ENCODE assay signal across 18 mouse cellular contexts in genomic region chr17:9357572-9358159, GRCm38 (mm10).
DNase-seq lines count a peak whose midpoint lies in the region; ATAC-seq lines count a peak whose summit lies in the region.
"Had no signal": no experiment of that assay in that cellular context is flagged by ENCODE, and none has a peak within 500 bp of the region (broad histone marks: within the 10 kb centered on the region; RNA-seq: fewer than 3 reads in every experiment).

No protein-coding gene starts in this region.

- peaks cover 14% of the 10 kb centered on the region for H3K4me1 ChIP-seq in hindbrain, embryonic 10.5 days (replicated peaks)
- H3K4me1 ChIP-seq in hindbrain, embryonic 13.5 days (replicated peaks) = peaks cover 11% of the 10 kb centered on the region; the same call in 1 of the 2 replicates
- H3K4me1 ChIP-seq in midbrain, embryonic 12.5 days = peaks cover 7% of the 10 kb centered on the region
- peaks cover 6% of the 10 kb centered on the region for H3K4me1 ChIP-seq in midbrain, embryonic 16.5 days (ENCODE audit: control insufficient read depth, insufficient read depth, low read length)
- peaks cover 9% of the 10 kb centered on the region for H3K4me1 ChIP-seq in midbrain, embryonic 13.5 days (replicated peaks)
- H3K4me1 ChIP-seq in midbrain, embryonic 15.5 days = 0 out of 2 replicates have a peak, but pooled peaks cover 3% of the 10 kb centered on the region
- H3K4me1 ChIP-seq: embryonic facial prominence, embryonic 13.5 days; heart, embryonic 12.5 days had no signal

- H3K9me3 ChIP-seq in hindbrain, embryonic 10.5 days = no peaks in the 10 kb centered on the region
- no peaks in the 10 kb centered on the region for H3K9me3 ChIP-seq in hindbrain, embryonic 13.5 days
- H3K9me3 ChIP-seq in midbrain, embryonic 12.5 days = no peaks in the 10 kb centered on the region
- no peaks in the 10 kb centered on the region for H3K9me3 ChIP-seq in midbrain, embryonic 16.5 days (replicated peaks; ENCODE audit: control insufficient read depth, low read length, poor library complexity, severe bottlenecking)
- H3K9me3 ChIP-seq in midbrain, embryonic 13.5 days = no peaks in the 10 kb centered on the region
- H3K9me3 ChIP-seq in midbrain, embryonic 15.5 days = no peaks in the 10 kb centered on the region
- H3K9me3 ChIP-seq: embryonic facial prominence, embryonic 13.5 days; forebrain, embryonic 13.5 days; heart, embryonic 12.5 days; hindbrain, embryonic 15.5 days had no signal

- WGBS in hindbrain, embryonic 10.5 days = 63% methylated on average over 5 of the region's 5 CpGs
- WGBS in hindbrain, embryonic 13.5 days = 55% methylated on average over 5 of the region's 5 CpGs
- 51% methylated on average over 5 of the region's 5 CpGs for WGBS in midbrain, embryonic 12.5 days
- WGBS in midbrain, embryonic 16.5 days = 39% methylated on average over 5 of the region's 5 CpGs
- 48% methylated on average over 5 of the region's 5 CpGs for WGBS in midbrain, embryonic 13.5 days
- WGBS in midbrain, embryonic 15.5 days = 49% methylated on average over 5 of the region's 5 CpGs

- no peaks in the 10 kb centered on the region for H3K36me3 ChIP-seq in hindbrain, embryonic 10.5 days
- H3K36me3 ChIP-seq in hindbrain, embryonic 13.5 days = no peaks in the 10 kb centered on the region
- no peaks in the 10 kb centered on the region for H3K36me3 ChIP-seq in midbrain, embryonic 12.5 days
- H3K36me3 ChIP-seq in midbrain, embryonic 16.5 days (ENCODE audit: control insufficient read depth, insufficient read depth, low read length) = no peaks in the 10 kb centered on the region
- H3K36me3 ChIP-seq in midbrain, embryonic 13.5 days = no peaks in the 10 kb centered on the region
- H3K36me3 ChIP-seq in midbrain, embryonic 15.5 days (replicated peaks) = no peaks in the 10 kb centered on the region
- H3K36me3 ChIP-seq: embryonic facial prominence, embryonic 13.5 days; heart, embryonic 12.5 days; hindbrain, embryonic 15.5 days had no signal

- H3K9ac ChIP-seq in hindbrain, embryonic 13.5 days = no peak overlapping the region
- no peak overlapping the region for H3K9ac ChIP-seq in midbrain, embryonic 12.5 days (replicated peaks)
- no peak overlapping the region for H3K9ac ChIP-seq in midbrain, embryonic 16.5 days (ENCODE audit: low read depth, low read length)
- H3K9ac ChIP-seq in midbrain, embryonic 13.5 days (replicated peaks) = no peak overlapping the region
- no peak overlapping the region for H3K9ac ChIP-seq in midbrain, embryonic 15.5 days
- H3K9ac ChIP-seq: embryonic facial prominence, embryonic 13.5 days; forebrain, embryonic 13.5 days; heart, embryonic 12.5 days; hindbrain, embryonic 15.5 days had no signal

- DNase-seq in hindbrain, embryonic 10.5 days (ENCODE audit: low spot score) = no peak
- no peak for DNase-seq in cerebellum, adult 11-12 months
- DNase-seq: adrenal gland, adult 2 months; adrenal gland, postnatal 25 days; cerebellum, adult 8-10 months; cerebellum, postnatal 14 days; gastrocnemius, postnatal 14 days; heart, adult 2 months; kidney, adult 11 months had no signal

- no peak for ATAC-seq in hindbrain, embryonic 13.5 days (ENCODE audit: low FRiP score)
- ATAC-seq in midbrain, embryonic 12.5 days (ENCODE audit: low FRiP score, low read depth) = peak; percentile 89
- no peak for ATAC-seq in midbrain, embryonic 16.5 days
- ATAC-seq in midbrain, embryonic 13.5 days = peak; percentile 78; the same call in 1 of the 2 replicates
- 0 out of 2 replicates have a peak, but pooled peaks have one; percentile 27 for ATAC-seq in midbrain, embryonic 15.5 days (replicated peaks)
- ATAC-seq: forebrain, embryonic 13.5 days had no signal

- no peak overlapping the region for H3K4me3 ChIP-seq in hindbrain, embryonic 10.5 days
- no peak overlapping the region for H3K4me3 ChIP-seq in hindbrain, embryonic 13.5 days
- no peak overlapping the region for H3K4me3 ChIP-seq in midbrain, embryonic 12.5 days
- no peak overlapping the region for H3K4me3 ChIP-seq in midbrain, embryonic 16.5 days (ENCODE audit: low read depth, low read length)
- no peak overlapping the region for H3K4me3 ChIP-seq in midbrain, embryonic 13.5 days (replicated peaks)
- H3K4me3 ChIP-seq in midbrain, embryonic 15.5 days = no peak overlapping the region
- H3K4me3 ChIP-seq: embryonic facial prominence, embryonic 13.5 days; forebrain, embryonic 13.5 days; heart, adult 2 months; heart, embryonic 12.5 days; hindbrain, embryonic 15.5 days had no signal

- H3K27ac ChIP-seq in hindbrain, embryonic 10.5 days = 0 out of 2 replicates have a peak overlapping the region, but pooled peaks have one; percentile 35
- no peak overlapping the region for H3K27ac ChIP-seq in hindbrain, embryonic 13.5 days
- H3K27ac ChIP-seq in midbrain, embryonic 12.5 days (replicated peaks) = no peak overlapping the region
- H3K27ac ChIP-seq in midbrain, embryonic 16.5 days (ENCODE audit: low read length) = no peak overlapping the region
- no peak overlapping the region for H3K27ac ChIP-seq in midbrain, embryonic 13.5 days
- H3K27ac ChIP-seq in midbrain, embryonic 15.5 days = no peak overlapping the region
- H3K27ac ChIP-seq: embryonic facial prominence, embryonic 13.5 days; forebrain, embryonic 13.5 days; heart, adult 2 months; hindbrain, embryonic 15.5 days had no signal

- no peaks in the 10 kb centered on the region for H3K27me3 ChIP-seq in hindbrain, embryonic 10.5 days (ENCODE audit: insufficient read depth, poor library complexity, severe bottlenecking)
- H3K27me3 ChIP-seq in hindbrain, embryonic 13.5 days = no peaks in the 10 kb centered on the region
- no peaks in the 10 kb centered on the region for H3K27me3 ChIP-seq in midbrain, embryonic 12.5 days
- H3K27me3 ChIP-seq in midbrain, embryonic 16.5 days (ENCODE audit: control insufficient read depth, insufficient read depth, low read depth, low read length) = no peaks in the 10 kb centered on the region
- no peaks in the 10 kb centered on the region for H3K27me3 ChIP-seq in midbrain, embryonic 13.5 days
- no peaks in the 10 kb centered on the region for H3K27me3 ChIP-seq in midbrain, embryonic 15.5 days (replicated peaks)
- H3K27me3 ChIP-seq: embryonic facial prominence, embryonic 13.5 days; forebrain, embryonic 13.5 days; heart, embryonic 12.5 days; hindbrain, embryonic 15.5 days had no signal

- H3K4me2 ChIP-seq in hindbrain, embryonic 13.5 days = no peak overlapping the region
- H3K4me2 ChIP-seq in midbrain, embryonic 12.5 days (replicated peaks) = no peak overlapping the region
- H3K4me2 ChIP-seq in midbrain, embryonic 16.5 days (ENCODE audit: low read length) = no peak overlapping the region
- H3K4me2 ChIP-seq in midbrain, embryonic 13.5 days (replicated peaks) = no peak overlapping the region
- H3K4me2 ChIP-seq in midbrain, embryonic 15.5 days = no peak overlapping the region
- H3K4me2 ChIP-seq: embryonic facial prominence, embryonic 13.5 days; forebrain, embryonic 13.5 days; heart, embryonic 12.5 days; hindbrain, embryonic 15.5 days had no signal

Comparison
In these comparisons a context has a peak if more than half of its experiments do, and no peak if none do; other contexts are left out.
1. ATAC-seq: peak in midbrain, embryonic 12.5 days (single experiment), midbrain, embryonic 13.5 days (single experiment) and midbrain, embryonic 15.5 days (single experiment); none in hindbrain, embryonic 13.5 days (single experiment) and midbrain, embryonic 16.5 days (single experiment).